Mouse (Mus musculus): ENCODE results near the gene Ndufv2. TPM values are rescaled to one million over a fixed set of nuclear protein-coding genes. Genes with fewer than 3 reads are reported as not detected.
A peak's percentile ranks its signal among the peaks of the same experiment; 100 is the strongest.

The Ndufv2 gene
- polyA plus RNA-seq, 2 experiments, result 54.6 to 273 TPM

DNA sequence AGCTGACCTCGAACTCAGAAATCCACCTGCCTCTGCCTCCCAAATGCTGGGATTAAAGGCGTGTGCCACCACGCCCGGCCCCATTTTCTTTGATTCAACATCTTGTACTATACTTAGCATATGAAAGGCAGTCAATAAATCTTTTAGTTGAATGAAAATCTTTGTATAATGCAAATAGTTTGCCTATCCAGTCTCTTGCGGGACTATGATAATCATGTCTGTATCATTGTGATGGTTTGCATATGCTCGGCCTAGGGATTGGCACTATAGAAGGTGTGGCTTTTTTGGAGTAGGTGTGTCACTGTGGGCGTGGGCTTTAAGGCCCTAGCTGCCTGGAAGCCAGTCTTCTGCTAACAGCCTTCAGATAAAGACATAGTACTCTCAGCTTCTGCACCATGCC, 2.7 kb upstream of the Ndufv2 start:
- peaks cover 5 to 11% of the 10 kb centered on the region in 2 experiments for H3K4me1 ChIP-seq (replicated peaks; ENCODE audit: control insufficient read depth in 2 of 2, insufficient read depth in 2 of 2, low read length in 1 of 2)
- ATAC-seq (ENCODE audit: insufficient read depth) (no peak), DNase-seq (ENCODE audit: low read depth in 3 of 3, low spot score in 3 of 3) (no peak)
- no peak overlapping the region for H3K4me3 ChIP-seq (ENCODE audit: insufficient read depth in 1 of 2, low read depth in 2 of 2, low read length in 2 of 2)
- no peaks in the 10 kb centered on the region for H3K27me3 ChIP-seq (ENCODE audit: control insufficient read depth, insufficient read depth, low read length)
- 64% methylated on average over 7 of the region's 7 CpGs for WGBS (ENCODE audit: insufficient replicate concordance)
- no peaks in the 10 kb centered on the region for H3K9me3 ChIP-seq (ENCODE audit: control insufficient read depth, low read length)
- H3K36me3 ChIP-seq (replicated peaks; ENCODE audit: control insufficient read depth, insufficient read depth, low read depth), result no peaks in the 10 kb centered on the region
- H3K27ac ChIP-seq, result no peak overlapping the region
- H3K9ac ChIP-seq (replicated peaks), result no peak overlapping the region
- TF ChIP-seq CTCF (IDR thresholded peaks at IDR 0.05; ENCODE audit: low read depth) (no peak), EP300 (IDR thresholded peaks at IDR 0.05; ENCODE audit: low read depth) (no peak)
- no peak overlapping the region for H3K4me2 ChIP-seq (ENCODE audit: low read depth)

DNA sequence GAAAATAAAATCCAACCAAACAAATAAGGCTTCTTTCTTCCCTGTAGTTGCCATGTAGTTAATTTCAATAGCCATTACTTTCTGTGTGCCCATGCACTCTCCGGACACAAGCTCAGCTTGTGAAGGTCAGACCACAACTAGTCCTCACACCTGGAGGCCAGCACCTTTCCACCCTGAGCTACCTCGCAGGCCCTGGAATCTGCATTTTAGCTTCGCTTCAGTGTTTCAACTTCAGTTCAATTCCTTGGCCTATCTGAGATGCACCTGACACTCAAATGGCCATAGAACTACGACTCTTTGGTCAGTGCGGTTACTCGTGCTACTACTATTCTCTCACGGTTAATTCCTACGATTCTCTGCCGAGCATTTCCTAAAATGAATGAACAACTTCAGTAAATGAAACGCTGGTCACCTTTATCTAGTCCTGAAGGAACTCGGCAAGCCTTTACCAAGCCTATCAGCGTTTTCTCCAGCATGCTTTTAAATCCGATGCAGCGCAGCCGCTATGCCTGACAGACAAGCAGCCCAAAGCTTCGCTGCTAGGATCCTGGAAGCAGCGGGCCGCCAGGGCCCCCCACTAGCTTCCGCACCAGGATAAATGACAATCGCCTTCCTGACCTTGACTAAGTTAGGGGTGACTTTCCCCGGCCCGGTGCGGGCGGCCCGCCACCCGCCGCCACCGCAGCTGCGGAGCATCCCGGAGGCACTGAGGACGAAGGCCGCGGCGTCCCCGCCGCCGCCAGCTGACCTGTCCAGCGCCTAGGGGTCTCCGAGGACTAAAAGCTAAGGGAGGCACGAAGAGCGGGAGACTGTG, 586 bp downstream of the Ndufv2 start:
- no peaks in the 10 kb centered on the region; the same call in 1 of the 2 replicates for H3K36me3 ChIP-seq (replicated peaks; ENCODE audit: control insufficient read depth, insufficient read depth, low read depth)
- ATAC-seq (ENCODE audit: insufficient read depth) (peak; percentile 38), DNase-seq (ENCODE audit: low read depth in 3 of 3, low spot score in 3 of 3) (peak in 1 of 3 experiments; percentile 37)
- no peaks in the 10 kb centered on the region for H3K9me3 ChIP-seq (ENCODE audit: control insufficient read depth, low read length)
- H3K4me2 ChIP-seq (ENCODE audit: low read depth), result peak overlapping the region; percentile 73
- peaks cover 5 to 11% of the 10 kb centered on the region in 2 experiments for H3K4me1 ChIP-seq (replicated peaks; ENCODE audit: control insufficient read depth in 2 of 2, insufficient read depth in 2 of 2, low read length in 1 of 2)
- peak overlapping the region; percentile 87 for H3K27ac ChIP-seq
- H3K4me3 ChIP-seq (ENCODE audit: insufficient read depth in 1 of 2, low read depth in 2 of 2, low read length in 2 of 2), result peak overlapping the region; percentile 85 to 99
- H3K27me3 ChIP-seq (ENCODE audit: control insufficient read depth, insufficient read depth, low read length), result no peaks in the 10 kb centered on the region
- H3K9ac ChIP-seq (replicated peaks), result peak overlapping the region; percentile 99
- no peak for TF ChIP-seq CTCF (IDR thresholded peaks at IDR 0.05; ENCODE audit: low read depth)
- no peak for TF ChIP-seq EP300 (IDR thresholded peaks at IDR 0.05; ENCODE audit: low read depth)
- WGBS (ENCODE audit: insufficient replicate concordance), result 2% methylated on average over 36 of the region's 41 CpGs

DNA sequence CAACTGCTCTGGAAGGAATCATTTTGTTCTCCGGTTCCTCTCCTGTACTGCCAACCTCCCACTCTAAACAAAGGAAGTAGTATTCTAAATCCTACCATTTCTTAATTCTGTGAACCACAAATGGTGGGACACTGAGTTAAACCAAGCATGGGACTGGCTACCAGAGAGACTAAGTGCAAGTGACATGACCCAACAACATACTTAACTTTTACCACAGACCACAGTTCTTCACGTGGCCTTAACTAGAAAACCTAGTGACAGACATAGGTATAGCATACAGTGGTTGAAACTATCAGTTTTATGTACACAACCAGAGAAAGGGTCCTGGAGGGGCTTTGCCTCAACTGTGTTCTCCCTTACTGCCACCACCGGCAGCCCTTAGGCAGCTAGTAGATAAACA, 8.7 kb downstream of the Ndufv2 start:
- WGBS (ENCODE audit: insufficient replicate concordance), result 72% methylated on average over 3 of the region's 3 CpGs
- Histone ChIP-seq H3K27ac (no peak overlapping the region), H3K9me3 (ENCODE audit: control insufficient read depth, low read length) (no peaks in the 10 kb centered on the region), H3K36me3 (replicated peaks; ENCODE audit: control insufficient read depth, insufficient read depth, low read depth) (peaks cover 9% of the 10 kb centered on the region), H3K4me3 (ENCODE audit: insufficient read depth in 1 of 2, low read depth in 2 of 2, low read length in 2 of 2) (no peak overlapping the region), H3K9ac (replicated peaks) (no peak overlapping the region), H3K27me3 (ENCODE audit: control insufficient read depth, insufficient read depth, low read length) (no peaks in the 10 kb centered on the region), H3K4me2 (ENCODE audit: low read depth) (no peak overlapping the region), H3K4me1 (replicated peaks; ENCODE audit: control insufficient read depth in 2 of 2, insufficient read depth in 2 of 2, low read length in 1 of 2) (0 out of 4 replicates have a peak, but pooled peaks cover 0 to 2% of the 10 kb centered on the region in 2 experiments)
- DNase-seq (ENCODE audit: low read depth in 3 of 3, low spot score in 3 of 3) (no peak), ATAC-seq (ENCODE audit: insufficient read depth) (no peak)
- TF ChIP-seq CTCF (IDR thresholded peaks at IDR 0.05; ENCODE audit: low read depth), result no peak

DNA sequence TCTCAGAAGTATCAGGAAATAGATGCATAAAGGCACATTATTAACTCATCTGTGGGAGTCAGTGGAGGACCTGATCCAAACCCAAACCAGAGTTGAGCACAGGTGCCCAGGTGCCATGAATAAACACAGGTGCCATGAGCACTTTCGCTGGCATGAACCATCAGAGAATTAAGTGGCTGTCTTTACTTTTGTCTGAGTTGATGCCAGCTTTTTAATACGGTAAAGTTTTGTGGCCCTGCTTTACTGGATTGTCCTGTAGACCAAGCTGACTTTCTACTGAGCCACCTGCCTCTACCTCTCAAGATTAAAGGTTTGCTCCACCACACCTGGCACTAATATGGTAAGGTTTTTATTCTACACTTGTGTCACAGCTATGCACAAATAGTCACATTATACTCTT, 9.3 kb downstream of the Ndufv2 start:
- H3K4me2 ChIP-seq (ENCODE audit: low read depth), result no peak overlapping the region
- TF ChIP-seq EP300 (IDR thresholded peaks at IDR 0.05; ENCODE audit: low read depth), result no peak
- no peak for TF ChIP-seq CTCF (IDR thresholded peaks at IDR 0.05; ENCODE audit: low read depth)
- ATAC-seq (ENCODE audit: insufficient read depth), result no peak
- H3K4me1 ChIP-seq (replicated peaks; ENCODE audit: control insufficient read depth in 2 of 2, insufficient read depth in 2 of 2, low read length in 1 of 2), result 0 out of 4 replicates have a peak, but pooled peaks cover 0 to 2% of the 10 kb centered on the region in 2 experiments
- H3K36me3 ChIP-seq (replicated peaks; ENCODE audit: control insufficient read depth, insufficient read depth, low read depth), result peaks cover 12% of the 10 kb centered on the region
- no peak overlapping the region for H3K9ac ChIP-seq (replicated peaks)
- no peaks in the 10 kb centered on the region for H3K9me3 ChIP-seq (ENCODE audit: control insufficient read depth, low read length)
- DNase-seq (ENCODE audit: low read depth in 3 of 3, low spot score in 3 of 3), result no peak
- 85% methylated on average over 2 of the region's 2 CpGs for WGBS (ENCODE audit: insufficient replicate concordance)
- H3K4me3 ChIP-seq (ENCODE audit: insufficient read depth in 1 of 2, low read depth in 2 of 2, low read length in 2 of 2), result no peak overlapping the region
- no peaks in the 10 kb centered on the region for H3K27me3 ChIP-seq (ENCODE audit: control insufficient read depth, insufficient read depth, low read length)
- H3K27ac ChIP-seq, result no peak overlapping the region

DNA sequence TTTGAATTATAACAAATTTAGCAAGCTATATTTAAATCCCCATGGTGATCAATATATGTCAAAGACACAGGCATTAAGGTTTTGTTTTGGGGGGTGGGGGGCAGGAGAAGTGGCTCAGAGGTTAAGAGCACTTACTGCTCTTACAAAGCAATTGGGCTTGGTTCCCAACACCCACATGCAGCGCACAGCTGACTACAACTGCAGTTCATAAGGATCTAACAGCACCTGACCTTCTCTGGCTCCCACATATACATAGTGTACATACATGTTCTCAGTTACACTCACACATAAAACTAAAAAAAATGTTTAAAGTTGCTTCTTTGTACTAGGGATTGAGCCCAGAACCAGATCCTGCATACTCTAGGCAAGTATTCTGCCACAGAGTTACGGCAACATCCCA, 10.0 kb downstream of the Ndufv2 start:
- Histone ChIP-seq H3K36me3 (replicated peaks; ENCODE audit: control insufficient read depth, insufficient read depth, low read depth) (peaks cover 15% of the 10 kb centered on the region), H3K4me3 (ENCODE audit: insufficient read depth in 1 of 2, low read depth in 2 of 2, low read length in 2 of 2) (no peak overlapping the region), H3K27me3 (ENCODE audit: control insufficient read depth, insufficient read depth, low read length) (no peaks in the 10 kb centered on the region), H3K9me3 (ENCODE audit: control insufficient read depth, low read length) (no peaks in the 10 kb centered on the region), H3K4me2 (ENCODE audit: low read depth) (no peak overlapping the region), H3K9ac (replicated peaks) (no peak overlapping the region), H3K27ac (no peak overlapping the region), H3K4me1 (replicated peaks; ENCODE audit: control insufficient read depth in 2 of 2, insufficient read depth in 2 of 2, low read length in 1 of 2) (no peaks in the 10 kb centered on the region)
- WGBS (ENCODE audit: insufficient replicate concordance), result 87% methylated on average over 2 of the region's 2 CpGs
- ATAC-seq (ENCODE audit: insufficient read depth), result no peak
- TF ChIP-seq CTCF (IDR thresholded peaks at IDR 0.05; ENCODE audit: low read depth), result no peak
- TF ChIP-seq EP300 (IDR thresholded peaks at IDR 0.05; ENCODE audit: low read depth), result no peak
- no peak for DNase-seq (ENCODE audit: low read depth in 3 of 3, low spot score in 3 of 3)

Data from liver, embryonic 14.5 days (tissue).